Mouse (Mus musculus): ENCODE measurements around the gene Npdc1. TPM values are rescaled to one million over a fixed set of nuclear protein-coding genes. Genes with fewer than 3 reads are reported as not detected.
"Not testable (repeated sequence)": the region's sequence is repeated elsewhere in the genome, so short reads cannot be mapped to it uniquely, and the experiment has no call there.

Gene Npdc1
- total RNA-seq, 2 experiments from 2014 or later, result not detected

GRCm38 (mm10) chr2:25394281-25395221, 4.6 kb upstream of the Npdc1 start:
- ATAC-seq (ENCODE audit: poor library complexity, severe bottlenecking), result no peak

DNA sequence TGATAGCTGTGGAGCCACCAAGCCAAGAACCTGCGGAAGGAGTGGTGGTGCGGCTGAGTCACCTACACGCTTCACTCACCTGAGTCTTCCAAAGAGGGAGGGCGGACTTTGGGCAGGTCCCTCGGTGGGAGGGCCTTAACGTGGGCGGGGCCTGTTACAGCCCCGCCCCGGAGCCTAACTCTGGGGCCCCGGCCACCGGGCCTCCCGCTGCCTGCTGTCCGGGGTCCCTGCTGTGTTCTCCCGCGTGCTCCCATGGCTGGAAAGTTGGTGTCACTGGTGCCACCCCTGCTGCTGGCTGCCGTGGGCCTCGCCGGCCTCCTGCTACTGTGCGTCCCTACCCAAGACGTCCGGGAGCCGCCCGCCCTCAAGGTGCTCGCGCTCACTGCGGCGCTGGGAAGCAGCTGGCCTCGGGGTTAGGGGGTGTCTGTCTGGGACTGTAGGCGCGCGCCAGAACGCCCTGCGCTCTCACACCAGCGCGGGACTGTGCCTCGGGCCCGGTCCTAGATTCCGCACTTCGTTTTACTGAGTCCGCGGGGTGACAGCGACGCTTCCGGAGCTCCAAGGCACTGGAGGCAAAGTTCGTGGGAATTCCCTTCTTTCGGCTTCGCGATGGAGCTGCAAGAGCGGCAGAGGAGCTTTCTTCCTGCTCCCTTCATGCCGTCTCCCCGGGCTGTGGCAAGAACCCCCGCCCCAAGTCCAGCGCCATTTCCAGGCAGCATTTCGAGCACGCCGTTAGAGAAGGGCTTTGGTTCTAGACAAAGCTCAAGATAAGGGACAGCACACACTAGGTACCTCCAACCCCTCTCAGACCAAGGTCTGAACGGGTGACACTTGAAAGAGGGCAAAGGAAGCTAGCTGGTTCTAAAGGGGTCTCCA, 3.2 kb upstream of the Npdc1 start, which contains the start of gene Entpd2:
Gene Entpd2 (plus strand): TSS at position 154 of the 876 bp plus-strand sequence.
- ATAC-seq (ENCODE audit: poor library complexity, severe bottlenecking), result no peak

- ATAC-seq (ENCODE audit: poor library complexity, severe bottlenecking), result no peak
These were observed 2.6 kb upstream of the Npdc1 start for GRCm38 (mm10) chr2:25396597-25396983.

- no peak for ATAC-seq (ENCODE audit: poor library complexity, severe bottlenecking)
These were observed 2.1 kb upstream of the Npdc1 start for GRCm38 (mm10) chr2:25397010-25397409.

DNA sequence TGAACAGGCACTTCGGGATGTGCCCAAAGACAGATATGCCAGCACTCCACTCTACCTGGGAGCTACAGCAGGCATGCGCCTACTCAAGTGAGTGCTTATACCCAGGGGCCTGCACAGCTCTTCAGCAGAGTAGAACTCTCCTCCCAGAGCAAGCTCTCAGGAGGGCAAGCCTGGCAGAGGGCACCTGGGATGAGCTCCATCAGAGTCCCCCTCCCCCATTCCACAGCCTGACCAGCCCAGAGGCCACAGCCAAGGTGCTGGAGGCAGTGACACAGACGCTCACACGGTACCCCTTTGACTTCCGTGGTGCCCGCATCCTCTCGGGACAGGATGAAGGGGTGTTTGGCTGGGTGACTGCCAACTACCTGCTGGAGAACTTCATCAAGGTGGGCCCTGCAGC, 1.1 kb upstream of the Npdc1 start:
- no peak for ATAC-seq (ENCODE audit: poor library complexity, severe bottlenecking)

DNA sequence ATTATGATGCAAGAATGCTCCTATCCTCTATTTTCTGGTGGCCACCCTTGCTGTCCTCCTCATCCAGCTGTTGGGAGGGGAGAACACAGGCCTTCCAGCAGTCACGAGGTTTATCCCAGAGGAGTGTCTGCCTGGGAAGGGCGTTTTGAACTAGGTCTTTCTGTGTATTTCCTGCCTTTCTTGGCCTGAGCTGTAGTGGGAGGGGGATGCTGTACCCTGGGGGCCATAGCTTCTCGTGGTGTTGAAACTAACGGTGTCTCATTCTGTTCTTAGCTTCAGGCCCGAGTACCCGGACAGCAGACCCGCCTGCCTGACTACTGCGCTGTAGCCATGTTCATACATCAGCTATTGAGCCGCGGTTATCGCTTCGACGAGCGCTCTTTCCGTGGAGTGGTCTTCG, 1.1 kb downstream of the Npdc1 start:
- ATAC-seq (ENCODE audit: poor library complexity, severe bottlenecking), result no peak

DNA sequence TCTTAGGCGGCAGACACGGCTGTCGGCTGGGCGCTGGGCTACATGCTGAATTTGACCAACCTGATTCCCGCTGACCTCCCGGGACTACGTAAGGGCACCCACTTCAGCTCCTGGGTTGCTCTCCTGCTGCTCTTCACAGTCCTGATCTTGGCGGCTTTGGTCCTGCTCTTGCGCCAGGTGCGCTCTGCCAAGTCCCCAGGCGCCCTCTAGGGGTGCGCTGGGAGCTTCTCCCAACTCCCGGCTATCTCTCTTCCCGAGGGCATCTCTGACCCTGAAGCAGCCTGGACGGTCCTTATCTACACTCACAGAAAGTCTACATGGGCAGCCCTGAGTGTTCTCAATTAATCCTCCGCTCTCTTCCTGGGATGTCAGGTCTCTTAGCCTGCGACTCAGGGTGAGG, 1.6 kb downstream of the Npdc1 start:
- ATAC-seq (ENCODE audit: poor library complexity, severe bottlenecking), result peak; percentile 53

GRCm38 (mm10) chr2:25402377-25402971, 3.3 kb downstream of the Npdc1 start:
- ATAC-seq (ENCODE audit: poor library complexity, severe bottlenecking), result peak; percentile 62

- no peak for ATAC-seq (ENCODE audit: poor library complexity, severe bottlenecking)
These were observed 3.9 kb downstream of the Npdc1 start for GRCm38 (mm10) chr2:25402972-25403601.

DNA sequence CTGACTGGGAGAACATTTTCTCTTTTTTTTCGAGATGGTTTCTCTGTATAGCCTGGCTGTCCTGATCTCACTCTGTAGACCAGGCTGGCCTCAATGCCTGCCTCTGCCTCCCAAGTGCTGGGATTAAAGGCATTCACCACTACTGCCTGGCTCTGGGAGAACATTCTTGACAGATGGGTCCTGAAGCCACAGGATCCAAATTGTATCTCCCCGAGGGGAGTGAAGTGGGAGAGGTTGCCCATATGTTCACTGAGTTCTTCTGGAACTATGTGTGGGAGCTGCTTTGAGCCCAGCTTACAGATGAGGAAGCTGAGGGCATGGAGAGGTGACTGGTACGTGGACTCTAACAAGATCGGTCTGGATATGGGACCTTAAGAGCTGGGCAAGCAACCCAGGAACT, 4.8 kb downstream of the Npdc1 start:
- ATAC-seq (ENCODE audit: poor library complexity, severe bottlenecking), result no peak

DNA sequence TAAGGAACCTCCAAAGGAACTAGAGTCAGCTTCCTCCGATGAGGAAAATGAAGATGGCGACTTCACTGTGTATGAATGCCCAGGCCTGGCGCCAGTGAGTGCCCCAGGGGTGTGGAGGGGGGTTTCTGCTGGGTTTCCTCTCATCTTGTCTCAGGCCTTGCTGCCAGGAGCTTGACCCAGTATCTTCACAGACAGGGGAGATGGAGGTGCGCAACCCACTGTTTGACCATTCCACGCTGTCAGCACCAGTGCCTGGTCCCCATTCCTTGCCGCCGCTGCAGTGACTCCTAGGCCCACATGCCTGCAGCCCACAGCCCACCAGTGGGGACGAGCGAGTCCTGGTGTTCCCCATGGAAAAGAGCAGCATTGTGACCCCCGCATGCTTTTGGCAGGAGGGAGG, 9.8 kb downstream of the Npdc1 start:
- ATAC-seq (ENCODE audit: poor library complexity, severe bottlenecking), result no peak

DNA sequence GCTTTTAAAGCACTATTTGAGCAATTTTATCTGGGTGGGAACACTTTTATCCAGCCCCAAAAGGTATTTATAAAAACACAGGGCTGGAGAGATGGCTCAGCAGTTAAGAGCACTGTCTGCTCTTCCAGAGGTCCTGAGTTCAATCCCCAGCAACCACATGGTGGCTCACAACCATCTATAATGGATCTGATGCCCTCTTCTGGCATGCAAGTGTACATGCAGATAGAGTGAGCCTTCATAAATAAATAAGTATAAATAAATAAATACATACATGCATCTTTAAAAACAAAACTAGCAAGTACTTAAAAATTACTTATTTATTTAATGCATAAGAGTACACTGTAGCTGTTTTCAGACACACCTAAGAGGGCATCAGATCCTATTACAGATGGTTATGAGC, 14.3 kb downstream of the Npdc1 start:
- not testable (repeated sequence) for ATAC-seq (ENCODE audit: poor library complexity, severe bottlenecking)

GRCm38 (mm10) chr2:25417426-25417825, 18.3 kb downstream of the Npdc1 start:
- ATAC-seq (ENCODE audit: poor library complexity, severe bottlenecking), result no peak

- peak; percentile 33 for ATAC-seq (ENCODE audit: poor library complexity, severe bottlenecking)
These were observed 22.7 kb downstream of the Npdc1 start for GRCm38 (mm10) chr2:25421896-25422295.

DNA sequence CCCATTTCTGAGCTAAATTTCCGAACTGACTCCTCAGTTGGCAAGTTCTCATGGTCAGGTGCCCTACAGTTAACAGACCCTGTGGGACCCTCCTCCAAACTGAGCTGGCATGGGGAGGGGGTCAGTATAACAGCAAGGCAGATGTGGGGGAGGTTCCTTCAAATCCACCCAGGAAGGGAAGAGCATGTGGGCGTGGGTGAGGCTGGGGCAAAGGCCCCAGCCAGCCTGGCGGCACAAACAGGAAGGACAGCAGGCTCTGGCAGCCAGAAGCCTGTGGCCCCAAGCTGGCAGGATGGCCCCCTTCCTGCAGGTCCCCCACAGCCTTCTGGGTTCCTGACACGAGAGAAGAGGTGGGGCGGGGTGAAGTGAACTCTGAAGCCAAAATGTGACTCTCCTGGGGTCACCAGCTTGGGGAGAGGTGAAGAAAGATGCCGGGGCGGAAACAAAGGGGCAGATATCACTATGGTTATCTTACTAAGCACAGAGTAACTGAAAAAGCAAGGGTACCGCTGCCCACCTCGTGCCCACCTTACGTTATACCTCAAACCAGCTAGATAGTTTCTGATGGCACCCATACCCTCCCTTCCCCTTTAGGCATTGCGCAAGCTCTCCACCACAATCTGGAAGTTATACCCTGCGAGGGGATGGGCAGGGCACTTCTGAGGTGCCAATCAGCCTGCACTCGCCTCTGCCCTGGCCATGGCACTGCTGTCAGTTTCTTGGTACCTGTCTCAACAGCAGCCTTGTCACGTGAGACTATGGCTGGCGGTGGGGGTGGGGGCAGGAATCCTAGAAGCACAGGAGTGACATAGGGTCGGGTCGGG, 23.6 kb downstream of the Npdc1 start, which contains the start of gene Fut7:
Gene Fut7 (plus strand): TSS at position 681 of the 824 bp plus-strand sequence.
- ATAC-seq (ENCODE audit: poor library complexity, severe bottlenecking), result peak; percentile 77

DNA sequence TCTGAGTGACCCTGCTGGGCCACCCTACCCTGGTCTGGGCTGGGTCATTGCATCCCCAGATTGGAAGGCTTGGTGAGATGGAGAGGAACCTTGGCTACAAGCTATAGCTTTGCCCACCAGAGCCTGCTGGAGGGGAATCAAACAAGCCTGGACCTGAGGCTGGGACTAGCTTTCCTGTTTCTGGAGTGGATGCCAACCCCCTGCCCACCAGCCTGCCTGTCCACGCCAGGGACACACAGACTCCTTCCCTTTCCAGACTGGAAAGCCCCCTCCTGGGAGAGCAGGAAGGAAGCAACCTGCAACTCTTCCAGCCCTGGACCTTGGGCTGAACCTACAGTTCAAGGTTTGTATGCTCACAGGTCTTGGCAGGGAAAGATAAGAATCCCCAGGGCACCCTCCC, 24.5 kb downstream of the Npdc1 start:
- no peak for ATAC-seq (ENCODE audit: poor library complexity, severe bottlenecking)

DNA sequence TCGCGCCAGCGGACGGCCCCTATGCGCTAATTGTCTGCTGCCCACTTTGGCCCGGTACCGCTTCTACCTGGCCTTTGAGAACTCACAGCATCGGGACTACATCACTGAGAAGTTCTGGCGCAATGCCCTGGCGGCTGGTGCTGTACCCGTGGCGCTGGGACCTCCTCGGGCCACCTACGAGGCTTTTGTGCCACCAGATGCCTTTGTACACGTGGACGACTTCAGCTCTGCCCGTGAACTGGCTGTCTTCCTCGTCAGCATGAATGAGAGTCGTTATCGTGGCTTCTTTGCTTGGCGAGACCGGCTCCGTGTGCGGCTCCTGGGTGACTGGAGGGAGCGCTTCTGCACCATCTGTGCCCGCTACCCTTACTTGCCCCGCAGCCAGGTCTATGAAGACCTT, 26.3 kb downstream of the Npdc1 start:
- no peak for ATAC-seq (ENCODE audit: poor library complexity, severe bottlenecking)

- peak; percentile 38 for ATAC-seq (ENCODE audit: poor library complexity, severe bottlenecking)
These were observed 27.6 kb downstream of the Npdc1 start for GRCm38 (mm10) chr2:25426721-25427191.

- no peak for ATAC-seq (ENCODE audit: poor library complexity, severe bottlenecking)
These were observed 28.1 kb downstream of the Npdc1 start for GRCm38 (mm10) chr2:25427256-25427655.
